Mouse (Mus musculus) hindbrain, embryonic 15.5 days (tissue): ENCODE measurements at regions not wholly inside any gene's neighbourhood (a gene's known extent, or its start where the extent isn't known, plus 50 kb on each side); places are given as distances from the start of the nearest gene placed in this dataset.

Experiments
- ATAC-seq: fragments of 200-750 bp; cut with Nextera tagmentation; 2 replicates; pipeline ENCODE4 v1.8.0; 2017; ENCODE audit warnings: low read depth, moderate number of reproducible peaks, moderate TSS enrichment; ENCODE audit not compliant: low FRiP score
- H3K27ac ChIP-seq: fragments of 300-500 bp; sonication (generic); replicated peaks from 2 replicates; pipeline ENCODE4 v1.5.1; 2015; ENCODE audit warnings: mild to moderate bottlenecking, inconsistent platforms
- H3K27me3 ChIP-seq: fragments of 300-500 bp; sonication (generic); 2 replicates; pipeline ENCODE4 v1.6.1; 2015; ENCODE audit warnings: control low read depth, inconsistent platforms
- H3K36me3 ChIP-seq: fragments of 300-500 bp; sonication (generic); 2 replicates; pipeline ENCODE4 v1.6.1; 2015; ENCODE audit warnings: control low read depth, inconsistent platforms
- H3K4me1 ChIP-seq: fragments of 300-500 bp; sonication (generic); replicated peaks from 2 replicates; pipeline ENCODE4 v1.6.1; 2015; ENCODE audit warnings: control low read depth, inconsistent platforms
- H3K4me2 ChIP-seq: fragments of 300-500 bp; sonication (generic); 2 replicates; pipeline ENCODE4 v1.6.1; 2015; ENCODE audit warnings: moderate library complexity, mild to moderate bottlenecking, inconsistent platforms
- H3K4me3 ChIP-seq: fragments of 300-500 bp; sonication (generic); 2 replicates; pipeline ENCODE4 v1.5.1; 2015; ENCODE audit warnings: mild to moderate bottlenecking, inconsistent platforms
- H3K9ac ChIP-seq: fragments of 300-500 bp; sonication (generic); 2 replicates; pipeline ENCODE4 v1.6.1; 2015; ENCODE audit warnings: inconsistent platforms
- H3K9me3 ChIP-seq: fragments of 300-500 bp; sonication (generic); 2 replicates; pipeline ENCODE4 v1.6.1; 2016; ENCODE audit warnings: control low read depth, inconsistent platforms
- WGBS: fragments of 180-500 bp; shearing (Covaris S2); methylation state at CpG from one replicate; pipeline ENCODE4 v1.1.7; 2015; 5-methylcytosine and 5-hydroxymethylcytosine counted together

DNA sequence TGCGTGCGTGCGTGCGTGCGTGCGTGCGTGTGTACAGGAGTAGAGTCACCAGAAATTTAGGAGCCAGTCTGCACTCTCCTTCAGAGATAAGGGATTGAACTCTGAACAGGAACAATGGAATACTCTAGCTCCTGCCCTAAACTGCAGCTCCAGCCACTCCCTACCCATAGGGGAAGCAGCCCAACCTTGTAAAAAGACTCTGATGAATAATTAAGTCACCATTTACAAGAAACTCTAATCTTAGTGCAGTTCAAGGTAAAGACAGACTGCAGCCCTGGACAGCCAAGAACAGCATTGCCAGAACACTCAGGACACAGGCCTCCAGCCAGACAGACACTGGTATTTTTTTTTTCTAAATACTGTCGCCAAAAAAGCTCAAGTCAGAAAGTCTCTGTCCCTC is 198.9 kb upstream of the Trib2 start:
- Histone ChIP-seq H3K4me2 (no peak overlapping the region), H3K4me3 (no peak overlapping the region), H3K27me3 (no peaks in the 10 kb centered on the region), H3K9ac (no peak overlapping the region), H3K9me3 (no peaks in the 10 kb centered on the region), H3K4me1 (peaks cover 11% of the 10 kb centered on the region), H3K36me3 (no peaks in the 10 kb centered on the region), H3K27ac (no peak overlapping the region)
- 97% methylated on average over 8 of the region's 8 CpGs for WGBS
- no peak for ATAC-seq

DNA sequence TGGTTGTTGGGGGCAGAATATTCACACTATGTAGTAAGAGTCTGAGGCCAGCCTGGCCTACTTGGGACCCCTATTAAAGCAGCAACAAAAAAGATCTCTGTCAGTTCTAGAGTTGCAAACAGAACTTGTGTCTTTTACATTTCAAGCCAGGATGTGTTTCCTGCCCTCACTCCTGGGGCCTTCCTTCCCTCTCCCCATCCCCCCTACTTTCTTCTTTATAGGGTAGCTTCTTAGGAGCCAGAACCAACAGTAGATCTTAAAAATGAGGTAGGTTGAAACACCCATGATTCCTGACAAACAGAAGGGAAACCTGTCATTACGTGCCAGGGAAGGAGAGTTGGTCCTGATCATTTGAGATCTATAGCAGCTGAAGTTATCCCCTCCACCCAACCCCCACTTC is 198.0 kb upstream of the Trib2 start:
- H3K9me3 ChIP-seq = no peaks in the 10 kb centered on the region
- WGBS = 91% methylated on average over 1 of the region's 1 CpGs
- H3K27ac ChIP-seq = no peak overlapping the region
- H3K27me3 ChIP-seq = no peaks in the 10 kb centered on the region
- H3K9ac ChIP-seq = no peak overlapping the region
- H3K4me2 ChIP-seq = no peak overlapping the region
- H3K4me3 ChIP-seq = no peak overlapping the region
- H3K36me3 ChIP-seq = no peaks in the 10 kb centered on the region
- peaks cover 14% of the 10 kb centered on the region for H3K4me1 ChIP-seq
- ATAC-seq = no peak

DNA sequence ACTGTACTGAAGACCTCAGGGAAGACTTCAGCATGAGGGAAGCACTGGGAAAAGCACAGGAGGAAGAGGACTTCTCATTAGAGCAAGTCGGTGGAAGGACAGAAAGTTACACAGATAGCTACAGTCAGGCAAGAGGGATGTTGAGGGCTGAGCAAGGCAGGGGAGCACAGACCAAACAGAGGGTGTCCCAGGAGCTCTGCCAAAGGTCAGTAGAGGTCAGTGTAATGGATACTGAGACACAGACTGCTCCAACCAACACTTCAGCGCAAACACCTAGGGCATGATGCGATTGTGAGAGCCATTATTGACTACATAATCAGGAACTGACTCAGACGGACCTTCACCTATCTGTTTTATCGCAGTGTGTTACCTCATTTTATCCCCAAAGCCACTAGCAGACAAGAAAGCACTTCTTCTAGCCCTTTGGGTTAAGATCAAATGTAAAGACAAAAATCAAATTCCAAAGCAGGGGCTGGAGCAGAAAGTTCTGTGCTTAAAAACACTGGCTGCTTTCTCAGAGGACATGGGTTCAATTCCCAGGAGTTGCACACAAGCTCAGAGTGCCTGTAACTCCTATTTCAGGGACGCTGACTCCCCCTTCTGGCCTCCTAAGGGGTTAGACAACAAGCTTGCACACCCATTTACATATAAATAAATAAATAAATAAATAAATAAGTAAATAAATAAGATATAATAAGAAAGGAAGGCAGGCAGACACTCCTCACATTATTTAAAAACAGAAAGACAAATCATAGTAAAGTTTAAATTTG is 197.3 kb upstream of the Trib2 start:
- peaks cover 16% of the 10 kb centered on the region for H3K4me1 ChIP-seq
- H3K9ac ChIP-seq = no peak overlapping the region
- ATAC-seq = no peak
- no peak overlapping the region for H3K4me2 ChIP-seq
- WGBS = 93% methylated on average over 6 of the region's 6 CpGs
- no peaks in the 10 kb centered on the region for H3K9me3 ChIP-seq
- H3K27ac ChIP-seq = no peak overlapping the region
- H3K27me3 ChIP-seq = no peaks in the 10 kb centered on the region
- no peak overlapping the region for H3K4me3 ChIP-seq
- no peaks in the 10 kb centered on the region for H3K36me3 ChIP-seq

DNA sequence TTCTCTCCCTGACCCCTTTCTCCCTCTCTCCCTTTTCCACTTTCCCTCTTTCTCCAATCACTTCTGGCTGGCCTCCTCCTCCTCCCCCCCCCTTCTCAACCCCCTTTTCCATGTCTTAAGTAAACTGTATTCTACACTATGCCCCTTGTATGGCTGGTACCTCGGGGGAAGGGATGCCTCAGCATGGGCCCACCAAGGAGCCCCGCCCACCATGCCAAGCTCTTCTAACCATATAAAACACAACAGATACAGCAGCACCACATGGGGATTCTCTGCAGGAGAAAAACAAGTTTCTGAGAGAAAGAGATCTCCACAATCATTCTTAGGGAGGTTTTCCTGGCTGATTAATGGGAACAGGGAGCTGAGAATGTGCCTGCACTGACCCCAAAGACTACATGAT is 196.6 kb upstream of the Trib2 start:
- no peaks in the 10 kb centered on the region for H3K9me3 ChIP-seq
- H3K4me3 ChIP-seq = no peak overlapping the region
- WGBS = 83% methylated on average over 2 of the region's 2 CpGs
- peaks cover 19% of the 10 kb centered on the region for H3K4me1 ChIP-seq
- ATAC-seq = no peak
- H3K27ac ChIP-seq = no peak overlapping the region
- no peaks in the 10 kb centered on the region for H3K27me3 ChIP-seq
- H3K36me3 ChIP-seq = no peaks in the 10 kb centered on the region
- H3K4me2 ChIP-seq = no peak overlapping the region
- no peak overlapping the region for H3K9ac ChIP-seq

DNA sequence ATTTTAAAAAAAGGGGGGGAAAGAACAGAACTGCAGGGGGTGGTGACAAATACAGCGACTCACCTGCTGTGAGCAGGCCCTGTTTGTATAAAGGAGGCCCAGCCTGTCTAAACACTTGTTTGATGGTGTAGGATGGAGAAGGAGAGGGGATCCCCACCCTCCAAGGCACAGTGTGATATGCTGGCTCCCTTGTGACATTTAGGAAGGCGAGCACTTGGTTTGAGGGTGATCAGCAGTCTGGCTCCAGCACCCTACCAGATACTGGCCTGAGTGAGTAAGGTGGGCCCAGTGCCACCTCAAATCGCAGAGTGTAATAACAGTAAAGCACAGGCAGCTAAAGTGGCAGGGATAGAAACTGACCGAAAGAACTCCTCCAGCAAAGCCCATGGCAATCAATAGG is 195.4 kb upstream of the Trib2 start:
- WGBS = 69% methylated on average over 4 of the region's 4 CpGs
- Histone ChIP-seq H3K4me2 (no peak overlapping the region), H3K27ac (no peak overlapping the region), H3K36me3 (no peaks in the 10 kb centered on the region), H3K9ac (no peak overlapping the region), H3K9me3 (no peaks in the 10 kb centered on the region), H3K4me3 (no peak overlapping the region), H3K27me3 (no peaks in the 10 kb centered on the region), H3K4me1 (peaks cover 19% of the 10 kb centered on the region)
- ATAC-seq = peak; percentile 45; the same call in 1 of the 2 replicates

DNA sequence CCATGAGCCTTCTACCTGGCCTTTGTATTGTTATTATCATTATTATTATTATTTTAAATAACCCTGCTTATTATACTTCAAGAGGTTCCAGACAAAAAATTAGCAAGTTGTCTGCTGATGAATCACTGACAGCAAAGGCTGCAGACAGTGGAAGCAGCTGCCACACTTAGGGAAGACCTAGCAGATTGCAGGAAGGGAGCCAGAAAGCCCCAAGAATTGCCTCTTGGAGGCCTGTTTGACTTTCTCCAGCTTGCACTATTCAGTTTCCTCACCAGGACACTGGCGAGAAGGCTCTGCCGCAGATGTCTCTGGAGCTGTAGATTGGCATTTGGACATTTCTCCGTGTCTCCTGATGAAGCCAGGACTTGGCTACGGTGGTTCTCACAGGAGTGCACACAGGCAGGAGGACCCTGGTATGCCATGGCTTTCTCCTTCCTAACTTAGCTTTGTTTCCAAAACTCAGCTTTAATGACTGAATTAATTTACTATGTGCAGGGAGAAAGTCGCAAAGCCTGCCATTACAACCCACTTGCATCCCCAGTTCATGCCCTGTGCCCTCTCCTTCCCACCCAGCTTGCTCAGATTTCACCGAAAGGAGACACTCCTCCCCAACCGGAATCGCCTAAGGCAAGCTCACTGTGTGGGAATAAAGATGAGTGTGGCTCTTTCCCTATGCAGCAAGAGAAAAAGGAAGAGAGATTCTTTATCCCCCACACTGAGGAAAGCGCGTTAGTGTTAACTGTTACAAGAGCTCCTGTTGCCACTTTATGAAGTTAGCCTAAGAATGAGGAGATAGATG is 193.3 kb upstream of the Trib2 start:
- no peaks in the 10 kb centered on the region for H3K36me3 ChIP-seq
- no peak for ATAC-seq
- 75% methylated on average over 10 of the region's 10 CpGs for WGBS
- H3K4me1 ChIP-seq = peaks cover 19% of the 10 kb centered on the region
- H3K4me2 ChIP-seq = no peak overlapping the region
- H3K4me3 ChIP-seq = no peak overlapping the region
- no peaks in the 10 kb centered on the region for H3K27me3 ChIP-seq
- no peak overlapping the region for H3K9ac ChIP-seq
- no peak overlapping the region for H3K27ac ChIP-seq
- H3K9me3 ChIP-seq = no peaks in the 10 kb centered on the region

DNA sequence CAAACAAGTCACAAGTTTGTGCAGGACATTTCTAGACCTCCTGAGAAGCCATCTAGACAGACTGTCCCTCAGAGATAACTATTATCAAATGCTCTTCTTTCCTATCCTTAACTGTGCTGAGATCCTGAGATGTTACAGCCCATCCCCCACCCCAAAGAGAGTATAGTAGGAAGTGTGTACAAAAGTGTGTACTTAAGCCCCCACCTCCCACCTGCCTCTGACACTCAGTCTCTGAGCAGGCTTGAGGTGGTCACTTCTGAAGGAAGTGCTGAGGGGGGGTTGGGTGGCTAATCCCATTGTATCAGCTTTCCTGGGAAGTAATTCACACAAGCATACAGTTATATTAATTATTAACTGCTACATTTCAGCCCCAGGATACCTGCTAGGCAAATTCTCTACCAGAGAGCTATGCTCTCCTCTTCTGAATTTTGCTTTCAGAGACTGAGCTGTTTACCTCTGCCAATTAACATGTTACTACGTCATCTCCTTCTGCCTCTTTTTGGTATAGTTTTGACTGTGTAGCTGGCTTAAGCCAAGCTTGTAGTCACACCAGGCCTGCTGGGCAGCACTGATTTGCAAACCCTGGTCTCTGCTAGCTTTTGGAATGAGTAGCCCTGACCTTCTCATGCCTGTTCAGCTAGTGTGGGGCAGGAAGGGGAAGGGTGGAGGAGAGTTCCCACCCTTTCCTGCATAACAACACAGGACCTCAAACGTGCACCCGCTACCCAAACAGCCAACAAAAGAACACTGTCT is 192.2 kb upstream of the Trib2 start:
- Histone ChIP-seq H3K4me1 (peaks cover 19% of the 10 kb centered on the region), H3K4me2 (no peak overlapping the region), H3K27ac (0 out of 2 replicates have a peak overlapping the region, but pooled peaks have one; percentile 15), H3K27me3 (no peaks in the 10 kb centered on the region), H3K36me3 (no peaks in the 10 kb centered on the region), H3K9ac (no peak overlapping the region), H3K9me3 (no peaks in the 10 kb centered on the region), H3K4me3 (no peak overlapping the region)
- no peak for ATAC-seq
- WGBS = 44% methylated on average over 3 of the region's 3 CpGs

DNA sequence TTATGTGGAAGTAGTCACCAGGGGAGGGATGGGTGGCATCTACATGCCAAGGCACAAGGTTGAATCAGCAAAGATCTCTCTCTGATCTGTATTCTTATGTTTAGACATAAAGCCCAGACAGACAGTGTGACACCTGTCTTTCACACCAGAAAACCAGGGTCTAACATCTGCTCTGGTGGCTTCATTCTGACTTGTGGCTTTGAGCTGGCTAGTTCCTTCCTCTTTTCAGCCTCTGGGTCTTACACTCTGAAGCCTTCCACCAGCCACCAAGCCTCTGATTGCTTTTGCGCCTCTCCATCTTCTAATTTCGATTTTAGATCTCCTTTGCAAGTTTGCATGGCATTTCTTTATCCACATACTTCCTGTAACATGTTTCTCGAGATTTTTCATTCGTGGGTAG is 191.5 kb upstream of the Trib2 start:
- Histone ChIP-seq H3K9me3 (no peaks in the 10 kb centered on the region), H3K4me2 (no peak overlapping the region), H3K27me3 (no peaks in the 10 kb centered on the region), H3K36me3 (no peaks in the 10 kb centered on the region), H3K4me3 (no peak overlapping the region), H3K9ac (no peak overlapping the region), H3K4me1 (peaks cover 19% of the 10 kb centered on the region), H3K27ac (no peak overlapping the region)
- 89% methylated on average over 4 of the region's 4 CpGs for WGBS
- no peak for ATAC-seq

DNA sequence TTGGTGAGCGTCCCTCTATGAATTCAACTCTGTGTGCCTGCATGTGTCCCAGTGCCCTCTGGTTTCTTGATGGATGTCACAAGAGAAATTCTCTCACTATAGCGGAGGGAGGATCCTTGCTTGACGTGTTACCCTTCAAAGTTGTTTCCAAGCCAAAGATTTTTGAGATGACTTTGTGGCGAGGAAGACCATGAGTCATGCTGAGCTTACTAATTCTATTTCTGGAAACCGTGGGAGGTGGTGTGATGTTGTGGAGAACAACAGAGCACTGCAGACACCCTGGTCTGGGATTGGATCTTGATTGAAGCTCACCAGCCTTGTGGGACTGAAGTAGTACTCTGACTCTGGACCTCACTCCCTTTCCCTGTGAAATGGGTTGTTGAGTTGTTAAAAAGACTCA is 190.0 kb upstream of the Trib2 start:
- no peaks in the 10 kb centered on the region for H3K27me3 ChIP-seq
- H3K4me1 ChIP-seq = peaks cover 12% of the 10 kb centered on the region
- no peaks in the 10 kb centered on the region for H3K36me3 ChIP-seq
- no peaks in the 10 kb centered on the region for H3K9me3 ChIP-seq
- H3K4me3 ChIP-seq = no peak overlapping the region
- H3K27ac ChIP-seq = no peak overlapping the region
- ATAC-seq = no peak
- no peak overlapping the region for H3K9ac ChIP-seq
- H3K4me2 ChIP-seq = no peak overlapping the region
- WGBS = 89% methylated on average over 5 of the region's 5 CpGs

DNA sequence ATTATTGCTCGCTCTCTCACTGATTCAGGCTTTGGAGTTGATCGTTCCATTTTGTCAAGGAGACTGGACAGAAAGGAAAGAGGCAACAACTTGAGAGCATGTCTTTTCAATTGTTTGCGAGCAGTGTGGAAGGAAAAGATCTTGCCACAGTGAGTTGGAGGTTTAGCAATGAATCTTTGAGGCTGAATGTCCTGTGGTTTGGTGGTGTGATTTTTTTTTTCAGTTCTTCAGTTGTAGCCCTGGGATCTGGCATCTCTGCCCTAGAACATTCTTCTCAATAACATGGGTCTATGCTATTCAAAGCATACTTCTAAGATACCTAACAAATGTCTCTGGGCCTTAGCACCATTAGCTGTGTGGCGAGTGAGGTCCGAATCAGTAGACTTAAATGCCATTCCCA is 189.6 kb upstream of the Trib2 start:
- H3K4me1 ChIP-seq = peaks cover 8% of the 10 kb centered on the region
- whole genome bisulfite sequencing = 95% methylated on average over 5 of the region's 5 CpGs
- H3K36me3 ChIP-seq = no peaks in the 10 kb centered on the region
- no peak overlapping the region for H3K27ac ChIP-seq
- H3K4me3 ChIP-seq = no peak overlapping the region
- H3K9ac ChIP-seq = no peak overlapping the region
- no peak overlapping the region for H3K4me2 ChIP-seq
- no peak for ATAC-seq
- H3K27me3 ChIP-seq = no peaks in the 10 kb centered on the region
- H3K9me3 ChIP-seq = no peaks in the 10 kb centered on the region

DNA sequence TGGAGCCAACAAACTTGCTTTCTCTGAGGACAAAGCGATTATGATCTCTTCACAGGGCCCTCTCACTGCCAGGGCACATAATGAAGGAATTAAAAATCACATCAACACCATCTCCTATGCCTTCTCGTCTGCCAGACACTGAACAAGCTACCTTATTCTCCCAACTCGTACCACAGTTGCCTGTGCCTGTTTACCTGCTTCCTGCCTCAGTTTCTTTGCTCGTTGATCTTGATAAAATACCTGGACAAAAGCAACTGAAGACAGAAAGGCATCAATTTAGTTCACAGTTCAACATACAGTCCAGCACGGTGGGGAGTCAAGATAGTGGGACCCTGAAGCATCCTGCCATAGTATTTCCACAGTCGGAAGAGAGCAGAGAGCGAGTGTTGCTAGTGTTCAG is 185.1 kb upstream of the Trib2 start:
- H3K4me3 ChIP-seq = no peak overlapping the region
- H3K4me1 ChIP-seq = no peaks in the 10 kb centered on the region
- no peaks in the 10 kb centered on the region for H3K36me3 ChIP-seq
- H3K4me2 ChIP-seq = no peak overlapping the region
- no peak for ATAC-seq
- WGBS = 91% methylated on average over 7 of the region's 7 CpGs
- no peaks in the 10 kb centered on the region for H3K9me3 ChIP-seq
- no peak overlapping the region for H3K9ac ChIP-seq
- no peaks in the 10 kb centered on the region for H3K27me3 ChIP-seq
- no peak overlapping the region for H3K27ac ChIP-seq

DNA sequence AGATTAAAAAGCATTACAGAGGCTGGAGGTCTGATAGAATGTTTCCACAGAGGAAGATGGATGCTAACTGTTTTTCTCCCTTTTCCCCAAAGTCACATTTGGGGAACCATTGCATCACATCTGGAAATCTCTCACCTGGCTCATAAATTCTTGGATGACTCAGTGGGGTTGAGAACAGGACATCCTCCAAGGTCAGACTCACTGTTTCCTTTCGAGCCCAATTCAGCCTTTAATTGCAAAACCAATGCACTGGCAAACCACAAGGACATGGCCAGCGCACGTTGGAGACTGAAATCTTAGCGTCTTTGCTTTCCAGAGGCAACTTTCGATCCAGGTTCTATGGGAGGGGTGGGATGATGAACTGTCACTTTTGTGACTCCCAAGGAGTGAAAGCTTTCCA is 184.5 kb upstream of the Trib2 start:
- Histone ChIP-seq H3K27me3 (no peaks in the 10 kb centered on the region), H3K9ac (no peak overlapping the region), H3K27ac (no peak overlapping the region), H3K4me3 (no peak overlapping the region), H3K9me3 (no peaks in the 10 kb centered on the region), H3K4me2 (no peak overlapping the region), H3K4me1 (no peaks in the 10 kb centered on the region), H3K36me3 (no peaks in the 10 kb centered on the region)
- no peak for ATAC-seq
- 87% methylated on average over 5 of the region's 5 CpGs for WGBS
